Mouse (Mus musculus): Measurements from ENCODE around the gene Ube2d3. TPM values are rescaled to one million over a fixed set of nuclear protein-coding genes. Genes with fewer than 3 reads are reported as not detected.

The Ube2d3 gene
- polyA plus RNA-seq (2014; fragmentation: Illumina TruSeq; extraction: RNeasy Lipid Tissue Mini Kit (QIAGEN cat#74804); ENCODE audit: low read depth, low replicate concordance), result 1,458 TPM

GRCm38 (mm10) chr3:135437758-135438495, at the start of gene Ube2d3:
Gene Ube2d3, plus strand, starts transcription at chr3:135438149.

GRCm38 (mm10) chr3:135423608-135424212, 14.2 kb upstream of the Ube2d3 start, which contains the start of gene Cisd2:
Gene Cisd2, minus strand, starts transcription at chr3:135423925.

GRCm38 (mm10) chr3:135485128-135485899, 47.4 kb downstream of the Ube2d3 start, which contains the start of gene Manba:
Gene Manba, plus strand, starts transcription at chr3:135485611.

Other genes starting within 250 kb of the Ube2d3 start
- gene Cenpe, start 225.6 kb upstream of the Ube2d3 start, polyA plus RNA-seq (2014; fragmentation: Illumina TruSeq; extraction: RNeasy Lipid Tissue Mini Kit (QIAGEN cat#74804); ENCODE audit: low read depth, low replicate concordance), result 66.2 TPM
- 0.55 TPM for gene Bdh2, start 156.9 kb upstream of the Ube2d3 start, polyA plus RNA-seq (2014; fragmentation: Illumina TruSeq; extraction: RNeasy Lipid Tissue Mini Kit (QIAGEN cat#74804); ENCODE audit: low read depth, low replicate concordance)
- gene Slc9b2, start 130.4 kb upstream of the Ube2d3 start, polyA plus RNA-seq (2014; fragmentation: Illumina TruSeq; extraction: RNeasy Lipid Tissue Mini Kit (QIAGEN cat#74804); ENCODE audit: low read depth, low replicate concordance), result not detected
- gene Slc9b1, start 90.1 kb upstream of the Ube2d3 start, polyA plus RNA-seq (2014; fragmentation: Illumina TruSeq; extraction: RNeasy Lipid Tissue Mini Kit (QIAGEN cat#74804); ENCODE audit: low read depth, low replicate concordance), result 342 TPM
- 24.1 TPM for gene Cisd2, start 14.2 kb upstream of the Ube2d3 start, polyA plus RNA-seq (2014; fragmentation: Illumina TruSeq; extraction: RNeasy Lipid Tissue Mini Kit (QIAGEN cat#74804); ENCODE audit: low read depth, low replicate concordance)
- 11.9 TPM for gene Manba, start 47.5 kb downstream of the Ube2d3 start, polyA plus RNA-seq (2014; fragmentation: Illumina TruSeq; extraction: RNeasy Lipid Tissue Mini Kit (QIAGEN cat#74804); ENCODE audit: low read depth, low replicate concordance)